Mouse (Mus musculus) CH12.LX (cell line): Measurements from ENCODE around the gene Tasp1.
"Not testable (repeated sequence)": the region's sequence is repeated elsewhere in the genome, so short reads cannot be mapped to it uniquely, and the experiment has no call there.

Experiments
- ELF1 ChIP-seq: IDR thresholded peaks from 2 replicates; pipeline ENCODE4 v1.6.1; 2014; ENCODE audit warnings: low read depth, mild to moderate bottlenecking, inconsistent platforms, low read length, improper control_type of control experiment
- EP300 ChIP-seq: IDR thresholded peaks from 2 replicates; pipeline ENCODE4 v1.6.1; 2011; ENCODE audit warnings: low read length, improper control_type of control experiment
- MEF2A ChIP-seq: IDR thresholded peaks from 2 replicates; pipeline ENCODE4 v1.6.1; 2014; ENCODE audit warnings: low read depth, mild to moderate bottlenecking, inconsistent platforms, low read length, improper control_type of control experiment, borderline replicate concordance
- NELFE ChIP-seq: IDR thresholded peaks from 2 replicates; pipeline ENCODE4 v1.6.1; 2011; ENCODE audit warnings: low read depth, low read length, improper control_type of control experiment
- POLR2AphosphoS2 ChIP-seq: IDR thresholded peaks from 2 replicates; pipeline ENCODE4 v1.6.1; 2011; ENCODE audit warnings: low read depth, low read length, improper control_type of control experiment
- RCOR1 ChIP-seq: conservative IDR thresholded peaks from 2 replicates; pipeline ENCODE4 v1.6.1; 2012; ENCODE audit warnings: low read depth, mild to moderate bottlenecking, inconsistent platforms, low read length, improper control_type of control experiment

- TF ChIP-seq POLR2AphosphoS2, NELFE, EP300, MEF2A, RCOR1, ELF1: not testable (repeated sequence)
Observed at GRCm38 (mm10) chr2:139869071-139869470, 197.5 kb downstream of the Tasp1 start.
